Mouse (Mus musculus): ENCODE measurements around the gene Scaf1. TPM values are rescaled to one million over a fixed set of nuclear protein-coding genes. Genes with fewer than 3 reads are reported as not detected.

Gene Scaf1
- polyA plus RNA-seq, 1 experiment from 2014 or later = 27.3 TPM

- ATAC-seq (replicated peaks; ENCODE audit: low FRiP score, low read depth) = no peak
These were observed 20.5 kb upstream of the Scaf1 start for GRCm38 (mm10) chr7:45036702-45037101.

GRCm38 (mm10) chr7:45035631-45036030 is 19.5 kb upstream of the Scaf1 start:
- no peak overlapping the region for H3K4me3 ChIP-seq (replicated peaks; ENCODE audit: low read depth, low read length)
- no peak for ATAC-seq (replicated peaks; ENCODE audit: low FRiP score, low read depth)
- DNase-seq (ENCODE audit: low spot score) = no peak
- no peaks in the 10 kb centered on the region for H3K4me1 ChIP-seq (replicated peaks; ENCODE audit: insufficient read depth, low read length)
- 86% methylated on average over 3 of the region's 3 CpGs for WGBS
- H3K9ac ChIP-seq (ENCODE audit: low read depth, low read length) = no peak overlapping the region
- peaks cover 85% of the 10 kb centered on the region for H3K36me3 ChIP-seq (ENCODE audit: insufficient read depth, low read length)
- H3K27me3 ChIP-seq (ENCODE audit: insufficient read depth, low read length) = no peaks in the 10 kb centered on the region
- no peak for TF ChIP-seq CTCF (IDR thresholded peaks at IDR 0.05; ENCODE audit: low read depth)
- no peaks in the 10 kb centered on the region for H3K9me3 ChIP-seq (replicated peaks; ENCODE audit: low read length)
- H3K4me2 ChIP-seq (ENCODE audit: low read length) = no peak overlapping the region
- H3K27ac ChIP-seq = no peak overlapping the region

More at GRCm38 (mm10) chr7:45036702-45037101, 20.5 kb upstream of the Scaf1 start:
- no peak overlapping the region for H3K4me3 ChIP-seq (replicated peaks; ENCODE audit: low read depth, low read length)
- H3K9me3 ChIP-seq (replicated peaks; ENCODE audit: low read length) = no peaks in the 10 kb centered on the region
- DNase-seq (ENCODE audit: low spot score) = no peak
- H3K4me2 ChIP-seq (ENCODE audit: low read length) = no peak overlapping the region
- no peak overlapping the region for H3K27ac ChIP-seq
- H3K4me1 ChIP-seq (replicated peaks; ENCODE audit: insufficient read depth, low read length) = no peaks in the 10 kb centered on the region
- TF ChIP-seq CTCF (IDR thresholded peaks at IDR 0.05; ENCODE audit: low read depth) = no peak
- no peaks in the 10 kb centered on the region for H3K27me3 ChIP-seq (ENCODE audit: insufficient read depth, low read length)
- H3K9ac ChIP-seq (ENCODE audit: low read depth, low read length) = no peak overlapping the region
- WGBS = 77% methylated on average over 11 of the region's 11 CpGs
- peaks cover 85% of the 10 kb centered on the region for H3K36me3 ChIP-seq (ENCODE audit: insufficient read depth, low read length)

GRCm38 (mm10) chr7:45033722-45034359 is 17.7 kb upstream of the Scaf1 start:
- H3K4me3 ChIP-seq (replicated peaks; ENCODE audit: low read depth, low read length) = no peak overlapping the region
- no peak overlapping the region for H3K9ac ChIP-seq (ENCODE audit: low read depth, low read length)
- ATAC-seq (replicated peaks; ENCODE audit: low FRiP score, low read depth) (no peak), DNase-seq (ENCODE audit: low spot score) (no peak)
- no peak overlapping the region for H3K4me2 ChIP-seq (ENCODE audit: low read length)
- peaks cover 89% of the 10 kb centered on the region for H3K36me3 ChIP-seq (ENCODE audit: insufficient read depth, low read length)
- H3K4me1 ChIP-seq (replicated peaks; ENCODE audit: insufficient read depth, low read length) = no peaks in the 10 kb centered on the region
- H3K27ac ChIP-seq = no peak overlapping the region
- H3K27me3 ChIP-seq (ENCODE audit: insufficient read depth, low read length) = no peaks in the 10 kb centered on the region
- no peak; the same call in 1 of the 2 replicates for TF ChIP-seq CTCF (IDR thresholded peaks at IDR 0.05; ENCODE audit: low read depth)
- WGBS = 95% methylated on average over 19 of the region's 19 CpGs
- H3K9me3 ChIP-seq (replicated peaks; ENCODE audit: low read length) = no peaks in the 10 kb centered on the region

GRCm38 (mm10) chr7:45030857-45031256 is 14.7 kb upstream of the Scaf1 start:
- Histone ChIP-seq H3K36me3 (ENCODE audit: insufficient read depth, low read length) (peaks cover 86% of the 10 kb centered on the region), H3K9ac (ENCODE audit: low read depth, low read length) (no peak overlapping the region), H3K27me3 (ENCODE audit: insufficient read depth, low read length) (no peaks in the 10 kb centered on the region), H3K4me1 (replicated peaks; ENCODE audit: insufficient read depth, low read length) (no peaks in the 10 kb centered on the region), H3K9me3 (replicated peaks; ENCODE audit: low read length) (no peaks in the 10 kb centered on the region), H3K27ac (no peak overlapping the region), H3K4me3 (replicated peaks; ENCODE audit: low read depth, low read length) (no peak overlapping the region), H3K4me2 (ENCODE audit: low read length) (no peak overlapping the region)
- TF ChIP-seq CTCF (IDR thresholded peaks at IDR 0.05; ENCODE audit: low read depth) = no peak
- no peak for ATAC-seq (replicated peaks; ENCODE audit: low FRiP score, low read depth)
- no peak for DNase-seq (ENCODE audit: low spot score)
- 94% methylated on average over 8 of the region's 8 CpGs for WGBS

GRCm38 (mm10) chr7:45029995-45030394 is 13.8 kb upstream of the Scaf1 start:
- ATAC-seq (replicated peaks; ENCODE audit: low FRiP score, low read depth) (no peak), DNase-seq (ENCODE audit: low spot score) (no peak)
- Histone ChIP-seq H3K27me3 (ENCODE audit: insufficient read depth, low read length) (no peaks in the 10 kb centered on the region), H3K27ac (no peak overlapping the region), H3K4me3 (replicated peaks; ENCODE audit: low read depth, low read length) (no peak overlapping the region), H3K4me1 (replicated peaks; ENCODE audit: insufficient read depth, low read length) (no peaks in the 10 kb centered on the region), H3K9me3 (replicated peaks; ENCODE audit: low read length) (no peaks in the 10 kb centered on the region), H3K36me3 (ENCODE audit: insufficient read depth, low read length) (peaks cover 79% of the 10 kb centered on the region), H3K4me2 (ENCODE audit: low read length) (no peak overlapping the region), H3K9ac (ENCODE audit: low read depth, low read length) (no peak overlapping the region)
- 92% methylated on average over 6 of the region's 6 CpGs for WGBS
- no peak for TF ChIP-seq CTCF (IDR thresholded peaks at IDR 0.05; ENCODE audit: low read depth)

- Histone ChIP-seq H3K9me3 (replicated peaks; ENCODE audit: low read length) (no peaks in the 10 kb centered on the region), H3K4me3 (replicated peaks; ENCODE audit: low read depth, low read length) (no peak overlapping the region), H3K36me3 (ENCODE audit: insufficient read depth, low read length) (peaks cover 62% of the 10 kb centered on the region), H3K4me1 (replicated peaks; ENCODE audit: insufficient read depth, low read length) (no peaks in the 10 kb centered on the region), H3K27ac (no peak overlapping the region), H3K4me2 (ENCODE audit: low read length) (no peak overlapping the region), H3K9ac (ENCODE audit: low read depth, low read length) (no peak overlapping the region), H3K27me3 (ENCODE audit: insufficient read depth, low read length) (no peaks in the 10 kb centered on the region)
- no peak for TF ChIP-seq CTCF (IDR thresholded peaks at IDR 0.05; ENCODE audit: low read depth)
- DNase-seq (ENCODE audit: low spot score) (no peak), ATAC-seq (replicated peaks; ENCODE audit: low FRiP score, low read depth) (no peak)
- WGBS = 72% methylated on average over 11 of the region's 11 CpGs
These were observed 12.2 kb upstream of the Scaf1 start for GRCm38 (mm10) chr7:45028351-45028750.

GRCm38 (mm10) chr7:45027761-45028160 is 11.6 kb upstream of the Scaf1 start:
- H3K4me2 ChIP-seq (ENCODE audit: low read length) = no peak overlapping the region
- no peak overlapping the region for H3K4me3 ChIP-seq (replicated peaks; ENCODE audit: low read depth, low read length)
- H3K36me3 ChIP-seq (ENCODE audit: insufficient read depth, low read length) = peaks cover 57% of the 10 kb centered on the region
- DNase-seq (ENCODE audit: low spot score) (no peak), ATAC-seq (replicated peaks; ENCODE audit: low FRiP score, low read depth) (no peak)
- H3K9ac ChIP-seq (ENCODE audit: low read depth, low read length) = no peak overlapping the region
- TF ChIP-seq CTCF (IDR thresholded peaks at IDR 0.05; ENCODE audit: low read depth) = no peak
- 87% methylated on average over 9 of the region's 9 CpGs for WGBS
- no peaks in the 10 kb centered on the region for H3K27me3 ChIP-seq (ENCODE audit: insufficient read depth, low read length)
- H3K27ac ChIP-seq = no peak overlapping the region
- no peaks in the 10 kb centered on the region for H3K4me1 ChIP-seq (replicated peaks; ENCODE audit: insufficient read depth, low read length)
- no peaks in the 10 kb centered on the region for H3K9me3 ChIP-seq (replicated peaks; ENCODE audit: low read length)
